Mouse (Mus musculus): ENCODE results near the gene P4hb.

DNA sequence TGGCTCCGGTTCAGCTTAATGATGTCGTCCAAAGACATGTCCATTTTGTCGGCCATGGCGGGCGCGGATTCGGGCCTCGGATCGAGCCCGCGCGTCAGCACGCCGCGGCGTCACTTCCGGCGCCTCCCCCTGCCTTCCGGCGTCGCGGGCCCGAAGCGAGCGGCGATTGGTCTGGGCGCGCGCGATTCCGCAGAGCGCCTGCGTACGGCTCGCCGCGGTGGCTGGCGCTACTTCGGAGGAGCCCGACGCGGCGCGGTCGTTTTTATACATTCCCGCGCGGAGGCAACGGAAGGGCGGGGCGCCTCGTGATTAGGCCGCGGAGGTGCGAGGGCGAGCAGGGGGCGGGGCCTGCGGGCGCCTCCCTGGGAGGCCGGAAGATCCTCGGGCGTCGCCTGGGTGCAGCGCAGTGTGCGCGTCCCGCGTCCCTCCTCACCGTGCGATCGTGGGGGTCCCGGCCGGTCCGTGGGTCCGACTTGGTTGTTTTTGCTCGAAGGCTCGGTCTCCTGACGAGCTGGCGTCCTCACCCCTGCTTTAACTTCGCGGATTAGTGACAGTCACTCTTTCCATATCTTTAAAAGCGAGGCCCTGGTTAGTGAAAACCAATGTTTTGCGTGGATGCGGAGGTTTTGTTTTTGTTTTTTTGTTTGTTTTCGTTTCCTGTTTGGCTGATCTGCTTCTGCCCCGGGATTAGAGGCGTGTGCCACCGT lies 25.4 kb upstream of the P4hb start, which contains the start of the genes Alyref and Anapc11:
- no peak for TF ChIP-seq CTCF (IDR thresholded peaks at IDR 0.05; ENCODE audit: extremely low read depth, insufficient read length, insufficient replicate concordance, low read depth, low read length)
- TF ChIP-seq POLR2A (IDR thresholded peaks at IDR 0.05; ENCODE audit: low read depth, low read length) = no peak; the same call in 1 of the 2 replicates
